Mouse (Mus musculus) forelimb bud, embryonic 11.5 days (tissue): ENCODE results near the gene Chd6.

ENCODE experiments used
- DNase-seq: peaks from one replicate; pipeline ENCODE4 v3.0.0-alpha.2; 2012; ENCODE audit warnings: low read depth, low spot score

Gene Chd6

DNA sequence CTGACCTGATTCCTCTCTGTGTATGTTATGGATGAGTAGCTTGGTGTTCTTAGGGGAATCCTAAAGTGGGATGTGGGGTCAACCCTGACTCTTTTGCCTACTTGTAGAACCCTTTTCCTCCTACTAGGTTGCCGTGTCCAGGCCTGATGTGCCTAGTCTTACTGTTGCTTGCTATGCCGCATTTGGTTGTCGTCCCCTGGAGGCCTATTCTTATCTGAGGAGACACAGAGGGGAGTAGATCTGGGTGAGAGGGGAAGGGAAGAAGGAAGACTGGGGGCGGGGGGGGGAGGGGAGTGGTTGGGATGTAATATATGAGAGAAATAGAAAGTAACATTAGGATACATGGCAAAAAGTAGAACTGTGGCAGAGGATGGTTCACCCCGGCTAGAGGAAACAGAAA is 33.3 kb downstream of the Chd6 start:
- no peak for DNase-seq

- no peak for DNase-seq
Measured at GRCm38 (mm10) chr2:161066097-161066759, 42.6 kb downstream of the Chd6 start.

DNA sequence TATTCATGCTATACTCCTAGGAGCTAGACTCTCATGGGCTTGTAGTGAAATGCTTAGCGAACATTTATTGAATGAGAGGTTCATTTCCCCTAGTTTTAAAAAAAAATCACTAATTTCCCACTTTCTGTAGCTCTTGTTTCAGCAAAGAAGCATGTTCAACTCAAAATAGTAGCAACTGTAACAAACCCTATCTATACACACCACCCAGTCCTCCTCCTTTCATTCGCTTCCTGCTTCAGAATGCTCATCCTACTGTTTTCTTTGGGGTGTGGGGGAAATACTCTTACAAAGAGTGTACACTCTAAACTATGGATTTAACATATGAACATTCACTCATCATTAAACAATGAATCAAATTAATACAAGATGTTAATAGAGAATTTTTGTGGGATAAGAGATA is 43.3 kb downstream of the Chd6 start:
- no peak for DNase-seq

GRCm38 (mm10) chr2:161064836-161065235 is 44.0 kb downstream of the Chd6 start:
- DNase-seq, result no peak

GRCm38 (mm10) chr2:161058841-161059240 is 50.0 kb downstream of the Chd6 start:
- DNase-seq, result no peak

DNA sequence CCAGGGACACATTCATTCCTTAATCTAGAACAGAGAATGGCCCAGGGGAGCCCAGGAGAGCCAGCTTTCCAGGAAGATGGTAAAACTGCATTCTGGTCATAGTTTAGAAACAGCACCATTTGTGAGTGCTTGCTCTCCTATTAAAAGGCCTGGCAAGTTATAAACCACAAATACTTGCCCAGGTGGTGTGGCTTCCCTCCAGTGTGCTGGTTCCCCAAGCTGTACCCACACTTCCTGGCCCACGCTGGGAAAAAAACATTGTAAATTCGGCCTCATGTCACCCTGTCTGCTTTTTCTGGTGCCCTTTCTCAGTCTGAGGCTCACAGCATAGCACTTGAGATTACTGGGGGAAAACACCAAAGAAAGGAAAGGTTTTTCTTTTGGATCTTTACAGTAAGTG is 55.1 kb downstream of the Chd6 start:
- DNase-seq, result no peak

DNA sequence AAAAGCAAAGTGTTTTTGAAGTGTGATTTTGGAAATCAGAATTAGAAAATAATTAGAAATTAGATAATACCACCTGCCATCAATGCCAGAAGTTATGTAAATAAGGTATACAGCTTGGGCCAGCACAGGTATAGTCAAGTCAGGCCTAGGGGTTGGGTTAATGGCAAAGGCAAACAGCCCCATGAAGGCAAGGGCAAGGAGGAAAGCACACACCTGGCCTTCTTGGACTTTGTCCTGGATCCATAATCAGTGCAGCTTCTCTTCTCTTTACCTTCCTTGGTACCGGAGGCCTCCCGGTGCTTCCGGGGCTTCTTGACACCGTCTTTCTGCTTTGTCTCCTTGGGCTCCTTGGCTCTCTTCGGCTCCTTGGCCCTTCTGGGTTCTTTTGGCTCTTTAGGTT is 56.7 kb downstream of the Chd6 start:
- DNase-seq, result no peak

- no peak for DNase-seq
Measured at GRCm38 (mm10) chr2:161049426-161049825, 59.4 kb downstream of the Chd6 start.

- no peak for DNase-seq
Measured at GRCm38 (mm10) chr2:161044492-161045201, 64.2 kb downstream of the Chd6 start.

GRCm38 (mm10) chr2:161042874-161043273 is 66.0 kb downstream of the Chd6 start:
- no peak for DNase-seq

GRCm38 (mm10) chr2:161040743-161041142 is 68.1 kb downstream of the Chd6 start:
- DNase-seq, result no peak

DNA sequence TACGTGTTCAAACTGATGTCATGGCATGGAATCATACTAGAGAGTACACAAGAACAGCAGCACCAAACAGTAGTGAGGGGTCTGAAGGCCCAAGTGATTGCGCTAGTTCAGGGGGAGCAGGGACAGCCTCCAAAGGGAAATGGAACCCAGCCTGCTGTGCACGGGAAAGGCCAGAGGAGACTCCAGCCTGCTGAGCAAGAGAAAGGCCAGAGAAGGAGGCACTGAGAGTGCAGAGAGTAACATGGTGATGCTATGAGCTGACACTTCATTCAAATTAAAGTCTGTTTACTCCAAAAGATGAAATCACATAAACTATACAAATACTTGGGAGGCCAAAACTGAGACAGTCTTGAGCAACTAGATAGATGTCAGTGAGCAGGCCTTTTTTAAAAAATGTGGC is 71.1 kb downstream of the Chd6 start:
- no peak for DNase-seq

- no peak for DNase-seq
Measured at GRCm38 (mm10) chr2:161033141-161033540, 75.7 kb downstream of the Chd6 start.

GRCm38 (mm10) chr2:161032394-161032793 is 76.5 kb downstream of the Chd6 start:
- no peak for DNase-seq

GRCm38 (mm10) chr2:161024606-161025005 is 84.3 kb downstream of the Chd6 start:
- no peak for DNase-seq

- DNase-seq, result no peak
Measured at GRCm38 (mm10) chr2:161017913-161018312, 91.0 kb downstream of the Chd6 start.

GRCm38 (mm10) chr2:161012577-161013251 is 96.2 kb downstream of the Chd6 start:
- no peak for DNase-seq

DNA sequence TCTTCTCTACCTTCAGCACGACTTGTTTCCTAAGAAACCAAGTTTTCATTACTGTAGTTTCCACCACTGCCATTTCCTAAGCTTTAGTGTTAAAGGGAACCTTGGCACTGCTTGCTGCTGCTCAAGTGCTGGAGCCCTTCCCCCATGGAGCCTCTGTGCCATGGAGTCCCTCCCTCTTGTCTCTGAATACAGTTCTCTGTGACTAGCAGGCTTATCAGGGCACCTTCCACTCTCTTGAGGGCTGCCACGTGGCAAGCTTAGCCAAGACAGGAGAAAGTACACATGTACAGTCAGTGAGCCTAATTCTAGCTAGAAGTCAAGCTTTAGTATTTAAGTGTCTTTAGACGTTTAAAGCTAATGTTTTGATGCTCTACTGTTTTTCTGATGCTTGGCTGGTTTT is 104.5 kb downstream of the Chd6 start:
- no peak for DNase-seq

- no peak for DNase-seq
Measured at GRCm38 (mm10) chr2:160996987-160997763, 111.7 kb downstream of the Chd6 start.

DNA sequence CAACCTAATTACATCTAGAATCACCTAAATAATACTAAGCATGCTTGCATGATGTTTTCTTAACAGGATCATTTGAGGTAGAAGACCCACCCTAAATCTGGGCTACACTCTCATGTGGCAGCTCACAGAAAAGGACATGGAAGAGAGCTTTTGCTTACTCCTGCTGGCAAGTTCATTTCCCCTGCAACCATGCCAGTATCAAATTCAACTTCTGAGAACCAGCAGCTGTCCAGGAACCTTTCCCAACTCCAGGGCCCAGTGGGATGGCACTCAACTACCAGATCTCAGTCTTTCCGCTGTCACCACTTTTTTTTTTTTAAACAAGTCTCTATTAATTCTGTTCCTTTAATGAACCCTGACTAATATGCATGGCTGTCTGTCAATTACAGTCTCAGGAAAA is 114.7 kb downstream of the Chd6 start:
- DNase-seq, result no peak

DNA sequence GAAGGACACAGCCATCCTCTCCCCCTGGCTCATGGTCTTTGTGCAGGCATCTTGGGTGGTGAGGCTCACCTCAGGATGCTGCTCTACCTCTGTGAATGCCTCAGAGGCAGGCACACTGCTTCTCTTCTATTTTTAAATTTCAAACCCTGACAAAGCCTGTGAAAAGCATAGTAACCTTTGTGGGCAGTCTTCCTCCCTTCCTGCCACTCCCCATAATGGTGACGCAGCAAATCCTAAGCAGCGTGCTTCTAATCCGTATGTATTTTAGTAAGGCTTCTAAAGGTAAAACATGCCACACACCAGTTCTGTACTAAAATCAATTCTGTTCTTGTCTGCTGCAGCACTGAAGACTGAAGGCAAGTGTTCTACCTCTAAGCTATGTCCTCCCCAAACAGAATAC is 116.4 kb downstream of the Chd6 start:
- no peak for DNase-seq
